Mouse (Mus musculus) MEL (cell line): ENCODE results near the gene Mchr1. TPM values are rescaled to one million over a fixed set of nuclear protein-coding genes. Genes with fewer than 3 reads are reported as not detected.

ENCODE experiments used
- DNase-seq: peaks from one replicate; pipeline ENCODE4 v3.0.0; 2011; ENCODE audit warnings: low read depth, low spot score
- H3K27ac ChIP-seq: 2 replicates; pipeline ENCODE4 v1.5.1; 2012; ENCODE audit warnings: low read depth, mild to moderate bottlenecking, control low read depth, low read length, moderate library complexity; ENCODE audit not compliant: control insufficient read depth
- H3K27me3 ChIP-seq, 2 experiments: fragments of 150-350 bp in 1 of 2; sonication (generic) in 1 of 2; 2 replicates each; pipeline ENCODE4 v1.6.1; 2012; ENCODE audit warnings: low read length in 2 of 2, mild to moderate bottlenecking in 2 of 2, improper control_type of control experiment in 1 of 2, moderate library complexity in 1 of 2; ENCODE audit not compliant: insufficient read depth in 2 of 2, control insufficient read depth in 1 of 2
- H3K36me3 ChIP-seq, 2 experiments: 2 replicates each; pipeline ENCODE4 v1.6.1; 2012 to 2014; ENCODE audit warnings: low read length in 2 of 2, improper control_type of control experiment in 1 of 2, inconsistent platforms in 1 of 2, mild to moderate bottlenecking in 1 of 2; ENCODE audit not compliant: insufficient read depth in 2 of 2, control insufficient read depth in 1 of 2
- H3K4me1 ChIP-seq, 2 experiments: fragments of 150-350 bp in 1 of 2; sonication (generic) in 1 of 2; 2 replicates each; pipeline ENCODE4 v1.6.1; 2012; ENCODE audit warnings: low read length in 2 of 2, improper control_type of control experiment in 1 of 2, mild to moderate bottlenecking in 1 of 2; ENCODE audit not compliant: insufficient read depth in 2 of 2, control insufficient read depth in 1 of 2
- H3K4me3 ChIP-seq, 2 experiments: fragments of 150-350 bp in 1 of 2; sonication (generic) in 1 of 2; 2 replicates each; pipeline ENCODE4 v1.5.1; 2012; ENCODE audit warnings: low read depth in 2 of 2, low read length in 2 of 2, mild to moderate bottlenecking in 2 of 2, moderate library complexity in 2 of 2, control low read depth in 1 of 2, improper control_type of control experiment in 1 of 2; ENCODE audit not compliant: control insufficient read depth in 1 of 2, insufficient read depth in 1 of 2
- H3K79me2 ChIP-seq: 2 replicates; pipeline ENCODE4 v1.6.1; 2012; ENCODE audit warnings: mild to moderate bottlenecking, low read length, moderate library complexity; ENCODE audit not compliant: control insufficient read depth, poor library complexity, insufficient read depth
- H3K9ac ChIP-seq: 2 replicates; pipeline ENCODE4 v1.6.1; 2012; ENCODE audit warnings: low read depth, mild to moderate bottlenecking, control low read depth, low read length, moderate library complexity; ENCODE audit not compliant: control insufficient read depth, poor library complexity, severe bottlenecking
- H3K9me3 ChIP-seq: fragments of 150-350 bp; sonication (generic); replicated peaks from 2 replicates; pipeline ENCODE4 v1.6.1; 2012; ENCODE audit warnings: mild to moderate bottlenecking, low read length, improper control_type of control experiment, moderate library complexity; ENCODE audit not compliant: insufficient read depth
- CTCF ChIP-seq, 3 experiments: IDR thresholded peaks in 2 of 3; conservative IDR thresholded peaks in 1 of 3; 2 replicates each; pipeline ENCODE4 v1.5.1; 2011 to 2012; ENCODE audit warnings: low read length in 3 of 3, low read depth in 2 of 3, mild to moderate bottlenecking in 2 of 3, improper control_type of control experiment in 1 of 3, inconsistent platforms in 1 of 3, mixed read lengths in 1 of 3, moderate library complexity in 1 of 3; ENCODE audit not compliant: control insufficient read depth in 1 of 3, insufficient read depth in 1 of 3, poor library complexity in 1 of 3, severe bottlenecking in 1 of 3
- E2F4 ChIP-seq: IDR thresholded peaks from 2 replicates; pipeline ENCODE4 v1.6.1; 2011; ENCODE audit warnings: low read depth, low read length, improper control_type of control experiment, borderline replicate concordance
- ELF1 ChIP-seq: IDR thresholded peaks from 2 replicates; pipeline ENCODE4 v1.6.1; 2014; ENCODE audit warnings: low read depth, mild to moderate bottlenecking, inconsistent platforms, low read length, improper control_type of control experiment, moderate library complexity
- EP300 ChIP-seq, 2 experiments: IDR thresholded peaks; 2 replicates each; pipeline ENCODE4 v1.6.1; 2011; ENCODE audit warnings: improper control_type of control experiment in 2 of 2, low read length in 2 of 2, low read depth in 1 of 2, mild to moderate bottlenecking in 1 of 2
- ETS1 ChIP-seq: IDR thresholded peaks from 2 replicates; pipeline ENCODE4 v1.6.1; 2012; ENCODE audit warnings: low read depth, mild to moderate bottlenecking, inconsistent platforms, low read length, improper control_type of control experiment, moderate library complexity
- MAX ChIP-seq: IDR thresholded peaks from 2 replicates; pipeline ENCODE4 v1.6.1; 2011; ENCODE audit warnings: low read length, improper control_type of control experiment
- MAZ ChIP-seq: IDR thresholded peaks from 2 replicates; pipeline ENCODE4 v1.6.1; 2012; ENCODE audit warnings: low read depth, mild to moderate bottlenecking, inconsistent platforms, low read length, improper control_type of control experiment
- MXI1 ChIP-seq: IDR thresholded peaks from 2 replicates; pipeline ENCODE4 v1.6.1; 2011; ENCODE audit warnings: mild to moderate bottlenecking, low read depth, low read length, improper control_type of control experiment
- MYB ChIP-seq: IDR thresholded peaks from 2 replicates; pipeline ENCODE4 v1.6.1; 2011; ENCODE audit warnings: mild to moderate bottlenecking, low read depth, low read length, improper control_type of control experiment
- MYC ChIP-seq: IDR thresholded peaks from 2 replicates; pipeline ENCODE4 v1.6.1; 2011; ENCODE audit warnings: low read depth, mild to moderate bottlenecking, low read length, improper control_type of control experiment, moderate library complexity
- NELFE ChIP-seq: IDR thresholded peaks from 2 replicates; pipeline ENCODE4 v1.6.1; 2011; ENCODE audit warnings: low read depth, low read length, improper control_type of control experiment
- NRF1 ChIP-seq: IDR thresholded peaks from 2 replicates; pipeline ENCODE4 v1.6.1; 2014; ENCODE audit warnings: low read depth, mild to moderate bottlenecking, inconsistent platforms, low read length, improper control_type of control experiment, moderate library complexity; ENCODE audit not compliant: poor library complexity, insufficient read depth, severe bottlenecking
- POLR2AphosphoS2 ChIP-seq: IDR thresholded peaks from 2 replicates; pipeline ENCODE4 v1.6.1; 2011; ENCODE audit warnings: low read length, improper control_type of control experiment
- RAD21 ChIP-seq: IDR thresholded peaks from 2 replicates; pipeline ENCODE4 v1.6.1; 2011; ENCODE audit warnings: mild to moderate bottlenecking, low read depth, low read length, improper control_type of control experiment
- RCOR1 ChIP-seq: IDR thresholded peaks from 2 replicates; pipeline ENCODE4 v1.6.1; 2012; ENCODE audit warnings: low read depth, mild to moderate bottlenecking, inconsistent platforms, low read length, improper control_type of control experiment
- SMC3 ChIP-seq: IDR thresholded peaks from 2 replicates; pipeline ENCODE4 v1.6.1; 2011; ENCODE audit warnings: low read depth, low read length, improper control_type of control experiment
- TBP ChIP-seq: IDR thresholded peaks from 2 replicates; pipeline ENCODE4 v1.8.0; 2011; ENCODE audit warnings: low read depth, low read length, improper control_type of control experiment
- USF1 ChIP-seq: IDR thresholded peaks from 2 replicates; pipeline ENCODE4 v1.6.1; 2014; ENCODE audit warnings: low read depth, mild to moderate bottlenecking, inconsistent platforms, low read length, improper control_type of control experiment, moderate library complexity
- USF2 ChIP-seq, 2 experiments: IDR thresholded peaks; 2 replicates each; pipeline ENCODE4 v1.6.1; 2011 to 2012; ENCODE audit warnings: improper control_type of control experiment in 2 of 2, low read length in 2 of 2, borderline replicate concordance in 1 of 2, inconsistent platforms in 1 of 2, low read depth in 1 of 2, mild to moderate bottlenecking in 1 of 2; ENCODE audit not compliant: insufficient read depth in 1 of 2
- ZC3H11A ChIP-seq: IDR thresholded peaks from 2 replicates; pipeline ENCODE4 v1.6.1; 2012; ENCODE audit warnings: low read depth, mild to moderate bottlenecking, inconsistent platforms, low read length, improper control_type of control experiment
- ZMIZ1 ChIP-seq: IDR thresholded peaks from 2 replicates; pipeline ENCODE4 v1.6.1; 2012; ENCODE audit warnings: low read depth, mild to moderate bottlenecking, inconsistent platforms, low read length, improper control_type of control experiment, moderate library complexity
- ZNF384 ChIP-seq: IDR thresholded peaks from 2 replicates; pipeline ENCODE4 v1.6.1; 2012; ENCODE audit warnings: low read depth, mild to moderate bottlenecking, inconsistent platforms, low read length, improper control_type of control experiment
- polyA plus RNA-seq, 2 experiments: library from polyadenylated mRNA; stranded (reverse) in 1 of 2; unstranded in 1 of 2; fragments of >175 nt in 1 of 2; fragments of >200 nt in 1 of 2; gene quantifications; 2 replicates each; pipeline versions ENCODE4 v1.2.1 to v1.2.4; 2012; ENCODE audit warnings: low replicate concordance in 2 of 2, low read depth in 1 of 2; ENCODE audit not compliant: insufficient read length in 2 of 2, insufficient read depth in 1 of 2, missing spikeins in 1 of 2
- total RNA-seq: library from RNA; depleted of rRNA; stranded (reverse); fragments of 300-350 nt; gene quantifications from 2 replicates; pipeline ENCODE4 v1.2.3, GENCODE M21; 2012; rRNA removed

Mchr1 gene
- total RNA-seq (not detected in 2 replicates), polyA plus RNA-seq (not detected)

- Histone ChIP-seq H3K27ac (no peak within 1 kb of the TSS), H3K36me3 (no peaks in the 10 kb centered on the region), H3K79me2 (no peaks in the 10 kb centered on the region), H3K9ac (no peak within 1 kb of the TSS), H3K4me3 (no peak within 1 kb of the TSS), H3K4me1 (no peaks in the 10 kb centered on the region), H3K9me3 (no peaks in the 10 kb centered on the region), H3K27me3 (peaks cover 15 to 16% of the 10 kb centered on the region in 2 experiments)
- DNase-seq, result no peak
- TF ChIP-seq MAX, result no peak
- TF ChIP-seq ELF1, result no peak
- TF ChIP-seq RCOR1, result no peak
- TF ChIP-seq USF2 (IDR thresholded peaks at IDR 0.05; ENCODE audit: borderline replicate concordance in 1 of 2, insufficient read depth in 1 of 2, low read depth in 1 of 2, low read length in 2 of 2), result no peak
- TF ChIP-seq CTCF (IDR thresholded peaks at IDR 0.05 in 2 of 3, conservative IDR thresholded peaks at IDR 0.05 in 1 of 3; ENCODE audit: control insufficient read depth in 1 of 3, insufficient read depth in 1 of 3, low read depth in 2 of 3, low read length in 3 of 3, poor library complexity in 1 of 3, severe bottlenecking in 1 of 3), result no peak
- no peak for TF ChIP-seq POLR2AphosphoS2
- TF ChIP-seq MYB, result no peak
- no peak for TF ChIP-seq SMC3
- no peak for TF ChIP-seq MYC
Measured at GRCm38 (mm10) chr15:81235086-81235920, at the start of gene Mchr1. Mchr1 (plus strand) TSS chr15:81235499.

- no peak overlapping the region for H3K4me3 ChIP-seq
- H3K79me2 ChIP-seq, result peaks cover 3% of the 10 kb centered on the region
- H3K4me1 ChIP-seq, result peaks cover 3 to 9% of the 10 kb centered on the region in 2 experiments; a peak in 2 of 4 replicates
- H3K36me3 ChIP-seq, result peaks cover 0 to 4% of the 10 kb centered on the region in 2 experiments; a peak in 2 of 4 replicates
- no peak overlapping the region for H3K27ac ChIP-seq
- no peak for TF ChIP-seq RCOR1
- TF ChIP-seq ZMIZ1, result no peak
- no peak for TF ChIP-seq TBP
- no peak for TF ChIP-seq E2F4
- TF ChIP-seq ZC3H11A, result no peak
- no peak for TF ChIP-seq MXI1
- TF ChIP-seq MYC, result no peak
- no peak for TF ChIP-seq NELFE
- no peak for TF ChIP-seq MAZ
- TF ChIP-seq USF1, result no peak
- no peak for TF ChIP-seq POLR2AphosphoS2
- no peak for TF ChIP-seq RAD21
- TF ChIP-seq MYB, result no peak
- no peak for TF ChIP-seq NRF1
- no peak for TF ChIP-seq ZNF384
- TF ChIP-seq ELF1, result no peak
- TF ChIP-seq EP300 (IDR thresholded peaks at IDR 0.05; ENCODE audit: low read depth in 1 of 2, low read length in 2 of 2), result no peak
- no peak for TF ChIP-seq USF2 (IDR thresholded peaks at IDR 0.05; ENCODE audit: borderline replicate concordance in 1 of 2, insufficient read depth in 1 of 2, low read depth in 1 of 2, low read length in 2 of 2)
- no peak for TF ChIP-seq ETS1
- no peaks in the 10 kb centered on the region for H3K27me3 ChIP-seq
- no peak for DNase-seq
- no peak overlapping the region for H3K9ac ChIP-seq
- H3K9me3 ChIP-seq, result no peaks in the 10 kb centered on the region
Measured at GRCm38 (mm10) chr15:81189061-81189460, 46.2 kb upstream of the Mchr1 start.
